Mouse (Mus musculus) layer of hippocampus, adult 11-12 months (tissue): ENCODE measurements around the gene Iqch.
A peak's percentile ranks its signal among the peaks of the same experiment; 100 is the strongest.

ENCODE experiments used
- DNase-seq: peaks from one replicate; pipeline ENCODE4 v3.0.0; 2022; ENCODE audit warnings: low spot score

The Iqch gene

GRCm38 (mm10) chr9:63612565-63613515, 10.5 kb upstream of the Iqch start:
- no peak for DNase-seq

DNA sequence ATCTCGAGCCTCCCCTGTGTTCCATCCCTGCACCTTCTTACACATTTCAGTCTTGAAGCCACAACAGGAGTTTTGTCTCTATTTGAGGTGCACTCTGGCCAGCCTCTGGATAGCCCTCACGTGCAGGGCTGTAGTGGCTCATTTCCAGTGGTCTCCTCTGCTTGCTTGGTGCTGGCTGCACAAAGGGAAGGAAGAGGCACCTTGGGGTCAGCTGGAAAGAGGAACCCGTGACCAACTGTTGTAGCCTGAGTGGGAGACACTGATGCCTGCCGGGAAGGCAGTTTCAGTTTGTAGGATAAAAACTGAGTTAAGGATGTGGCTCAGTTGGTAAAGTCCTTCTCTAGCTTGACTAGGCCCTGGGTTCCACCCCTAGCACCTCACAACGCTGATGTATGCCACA, 9.7 kb upstream of the Iqch start:
- no peak for DNase-seq

GRCm38 (mm10) chr9:63610841-63611366, 8.6 kb upstream of the Iqch start:
- DNase-seq, result no peak

DNA sequence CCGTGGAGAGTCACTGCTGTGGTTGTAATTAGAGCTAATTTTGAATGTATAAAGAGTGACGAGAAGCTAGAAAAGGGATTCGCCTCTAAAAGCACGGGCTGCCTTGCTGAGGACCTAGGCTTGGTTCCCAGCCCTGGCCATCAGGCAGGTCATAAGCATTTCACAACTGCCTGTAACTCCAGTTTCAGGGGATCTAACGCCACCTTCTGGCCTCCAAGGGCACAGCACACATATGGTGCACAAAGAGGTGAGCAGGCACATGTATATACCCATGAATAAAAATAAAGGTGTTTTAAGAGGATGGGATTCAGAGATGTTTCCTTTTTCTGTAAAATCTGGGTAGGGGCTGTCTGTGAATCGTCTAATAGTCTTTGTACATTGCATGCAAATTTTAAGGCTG, 7.9 kb upstream of the Iqch start:
- DNase-seq, result no peak

- no peak for DNase-seq
These were observed 7.5 kb upstream of the Iqch start for GRCm38 (mm10) chr9:63609776-63610175.

- no peak for DNase-seq
These were observed 7.0 kb upstream of the Iqch start for GRCm38 (mm10) chr9:63609246-63609645.

DNA sequence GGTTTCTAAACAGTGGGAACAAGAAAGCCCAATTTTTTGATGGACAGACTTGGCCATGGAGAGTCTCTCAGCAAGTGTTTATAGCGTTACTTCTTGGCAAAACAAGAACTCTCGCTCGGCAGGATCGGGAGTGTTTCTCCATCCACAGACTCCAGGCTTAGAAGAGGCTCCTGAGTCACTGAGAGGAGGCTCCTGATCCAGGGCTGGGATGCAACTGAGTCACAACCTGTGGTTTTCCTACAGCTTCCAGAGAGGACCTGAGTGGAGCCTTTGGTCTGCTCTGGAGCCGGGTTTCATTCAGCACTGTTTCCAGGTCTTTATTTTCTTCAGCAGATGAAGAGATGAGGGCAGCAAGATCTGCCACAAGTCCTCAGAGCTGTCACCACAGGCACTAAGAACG, 5.7 kb upstream of the Iqch start:
- no peak for DNase-seq

- no peak for DNase-seq
These were observed 4.3 kb upstream of the Iqch start for GRCm38 (mm10) chr9:63606594-63606993.

GRCm38 (mm10) chr9:63603849-63604248, 1.6 kb upstream of the Iqch start:
- DNase-seq, result no peak

DNA sequence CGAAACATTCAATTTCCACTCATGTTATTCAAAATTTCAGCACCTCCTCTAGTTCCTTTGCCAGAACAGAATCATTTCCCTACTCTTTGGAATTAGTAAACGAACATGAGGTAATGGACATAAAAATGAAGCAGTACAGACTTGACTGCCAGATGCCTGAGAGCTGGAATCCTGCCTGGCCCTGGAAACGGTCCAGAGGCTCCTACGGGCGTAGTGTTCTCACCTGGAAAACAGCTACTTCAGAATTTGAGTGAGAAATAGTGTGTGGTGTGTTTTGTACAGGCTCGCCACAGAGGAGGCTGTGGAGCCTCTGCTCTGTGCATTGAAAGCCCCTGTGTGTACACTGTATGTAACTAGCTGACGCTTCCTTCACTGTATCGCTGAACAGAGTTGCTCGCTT, 5.6 kb downstream of the Iqch start:
- peak; percentile 62 for DNase-seq

- no peak for DNase-seq
These were observed 6.6 kb downstream of the Iqch start for GRCm38 (mm10) chr9:63595652-63596051.

DNA sequence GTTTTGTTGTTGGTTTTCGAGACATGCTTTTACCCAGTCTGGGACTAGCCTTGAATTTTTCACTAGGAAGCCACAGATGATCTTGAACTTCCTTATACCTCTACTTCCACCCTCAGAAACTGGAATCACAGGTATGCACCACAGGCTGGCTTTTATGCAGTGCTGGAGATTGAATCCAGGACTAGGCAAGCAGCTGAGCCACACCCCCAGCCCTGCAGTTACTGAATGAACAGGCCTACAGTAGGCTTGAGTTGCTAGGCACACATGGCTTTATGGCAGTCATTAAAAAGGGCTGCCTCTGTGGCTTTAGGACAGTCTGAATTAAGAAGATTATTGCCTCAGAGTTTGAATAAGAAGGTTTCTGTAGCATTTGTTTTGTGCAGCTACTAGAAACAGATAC, 7.3 kb downstream of the Iqch start:
- no peak for DNase-seq

GRCm38 (mm10) chr9:63591661-63592256, 10.5 kb downstream of the Iqch start:
- DNase-seq, result no peak

DNA sequence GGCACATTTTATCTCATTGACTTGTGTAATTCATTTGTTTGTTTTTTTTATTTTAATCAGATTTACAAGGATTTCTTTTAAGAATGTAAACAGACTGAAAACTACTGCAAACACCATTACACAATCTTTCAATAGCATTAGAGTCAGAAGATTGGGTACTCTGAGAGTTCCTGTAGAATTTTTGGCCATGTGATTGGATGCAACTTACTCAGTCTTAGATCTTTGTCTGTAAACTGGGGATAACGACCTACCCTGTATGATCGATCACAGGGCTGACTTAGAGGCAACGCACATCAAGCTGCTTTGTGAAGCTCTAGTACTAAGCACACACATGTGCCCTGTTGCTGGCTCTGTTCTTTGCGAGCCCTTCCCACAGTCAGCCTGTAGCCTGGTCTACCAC, 11.7 kb downstream of the Iqch start:
- DNase-seq, result no peak

- no peak for DNase-seq
These were observed 13.1 kb downstream of the Iqch start for GRCm38 (mm10) chr9:63589209-63589608.

- no peak for DNase-seq
These were observed 17.0 kb downstream of the Iqch start for GRCm38 (mm10) chr9:63585251-63585650.

GRCm38 (mm10) chr9:63581778-63582177, 20.5 kb downstream of the Iqch start:
- no peak for DNase-seq

DNA sequence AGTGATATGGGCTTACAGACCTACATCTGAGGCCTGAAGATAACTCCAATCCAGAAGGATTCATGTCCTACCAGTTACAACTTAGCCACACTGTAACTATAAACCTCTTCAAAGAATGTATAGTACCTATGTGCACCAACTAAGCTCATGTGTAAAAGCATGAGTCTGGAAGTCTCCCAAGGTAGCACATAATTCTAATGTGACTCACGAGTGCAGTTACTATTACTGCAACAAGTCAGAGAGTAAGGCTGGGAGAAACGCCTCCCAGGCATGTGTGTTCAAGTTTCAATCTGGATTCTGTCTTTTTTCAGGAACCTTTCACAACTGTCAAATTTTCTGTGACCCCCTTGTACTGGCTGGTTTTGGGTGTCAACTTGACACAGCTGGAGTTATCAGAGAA, 22.2 kb downstream of the Iqch start:
- DNase-seq, result no peak

DNA sequence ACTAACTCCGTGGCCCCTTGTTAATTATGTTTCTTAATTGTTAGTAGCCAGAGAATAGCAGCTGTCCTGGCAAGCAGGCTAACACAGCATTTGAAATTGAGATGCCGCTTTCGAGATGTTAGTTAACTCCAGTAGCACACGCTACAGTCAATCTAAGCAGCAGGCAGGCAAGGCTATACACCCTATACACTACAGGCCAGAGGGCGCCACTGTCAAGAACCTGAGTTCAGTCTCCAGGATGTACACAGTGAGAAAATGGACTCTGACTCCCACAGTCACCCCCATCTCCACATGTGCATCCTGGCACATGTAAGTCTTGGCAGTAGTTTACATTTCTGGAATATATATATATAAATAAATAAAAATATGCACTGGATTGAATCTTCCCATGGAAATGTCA, 22.6 kb downstream of the Iqch start:
- no peak for DNase-seq

GRCm38 (mm10) chr9:63577469-63577868, 24.8 kb downstream of the Iqch start:
- no peak for DNase-seq

DNA sequence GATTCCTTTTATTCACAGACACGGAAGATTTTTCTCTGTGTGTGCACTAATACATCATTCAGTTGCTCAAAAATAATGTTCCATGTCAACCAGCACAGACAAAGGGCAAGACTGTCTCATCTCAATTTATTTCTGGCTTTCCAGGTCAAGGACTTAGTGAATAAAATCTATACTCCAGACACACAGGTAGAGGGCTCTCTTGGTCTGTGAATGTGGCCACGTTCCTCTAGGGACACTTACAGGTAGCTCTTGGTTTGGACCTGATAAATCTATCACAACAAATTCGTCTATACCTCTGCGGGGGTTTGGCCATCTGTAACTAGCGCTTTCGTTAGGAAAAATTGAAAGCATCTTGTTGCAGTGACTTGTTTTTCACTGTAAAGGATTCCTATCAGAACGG, 29.4 kb downstream of the Iqch start:
- DNase-seq, result no peak

DNA sequence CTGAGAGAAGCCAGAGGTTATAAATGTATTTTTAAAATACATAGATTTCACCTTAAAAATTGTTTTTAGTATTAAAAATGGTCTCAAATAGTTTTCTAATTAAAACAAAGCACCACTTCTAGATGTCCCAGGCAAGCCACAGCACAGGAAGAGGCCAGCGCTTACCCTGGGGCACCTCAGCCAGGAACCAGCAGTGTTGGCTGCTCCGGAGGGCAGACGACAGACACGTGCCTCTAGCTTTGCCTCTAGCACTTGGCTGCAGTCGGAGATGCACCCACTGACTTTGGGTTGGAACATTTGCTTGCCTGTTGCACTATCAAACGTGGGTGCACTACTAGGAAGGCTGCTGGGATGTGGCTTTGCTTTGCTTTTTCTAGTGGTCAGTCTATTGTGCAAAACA, 30.4 kb downstream of the Iqch start:
- DNase-seq, result no peak

- no peak for DNase-seq
These were observed 33.5 kb downstream of the Iqch start for GRCm38 (mm10) chr9:63568808-63569207.
